In genomic region chr11:5259944-5260598, GRCm38 (mm10) we compare ENCODE assay signal across 8 mouse cellular contexts. TPM values are rescaled to one million over a fixed set of nuclear protein-coding genes. Genes with fewer than 3 reads are reported as not detected.
A peak's percentile ranks its signal among the peaks of the same experiment; 100 is the strongest.
DNase-seq lines count a peak whose midpoint lies in the region; ATAC-seq and TF ChIP-seq lines count a peak whose summit lies in the region.

No protein-coding gene starts in this region.

- H3K4me2 ChIP-seq in liver, postnatal 0 days (ENCODE audit: low read depth, low read length): peak overlapping the region; percentile 77; the same call in 1 of the 2 replicates

- H3K4me3 ChIP-seq in testis, adult 2 months (ENCODE audit: control insufficient read depth, low read depth, low read length): peak overlapping the region; percentile 52
- H3K4me3 ChIP-seq in liver, postnatal 0 days (ENCODE audit: low read depth, low read length): no peak overlapping the region

- no peaks in the 10 kb centered on the region for H3K27me3 ChIP-seq in testis, adult 2 months (ENCODE audit: control insufficient read depth, insufficient read depth, low read length)
- peaks cover 8% of the 10 kb centered on the region; the same call in 1 of the 2 replicates for H3K27me3 ChIP-seq in liver, postnatal 0 days (ENCODE audit: insufficient read depth, low read length)

- DNase-seq in testis, postnatal 10 days (ENCODE audit: low spot score): no peak
- DNase-seq in liver, postnatal 0 days: no peak
- no peak for DNase-seq in urinary bladder, postnatal 25 days (ENCODE audit: low spot score)
- no peak for DNase-seq in left cerebral cortex, postnatal 36 days (ENCODE audit: low spot score in 2 of 2)
- no peak for DNase-seq in left cerebral cortex, postnatal 14 days (ENCODE audit: low spot score in 2 of 2)
- DNase-seq in gastrocnemius, postnatal 36 days: no peak

- H3K27ac ChIP-seq in testis, adult 2 months (ENCODE audit: control insufficient read depth, insufficient read depth, low read depth, low read length): peak overlapping the region; percentile 39
- H3K27ac ChIP-seq in liver, postnatal 0 days (ENCODE audit: low read depth): no peak overlapping the region

- TF ChIP-seq EP300 in liver, postnatal 0 days (IDR thresholded peaks at IDR 0.05; ENCODE audit: low read depth): no peak

- no peaks in the 10 kb centered on the region for H3K36me3 ChIP-seq in testis, adult 2 months (ENCODE audit: control insufficient read depth, insufficient read depth, low read length)
- H3K36me3 ChIP-seq in liver, postnatal 0 days (replicated peaks; ENCODE audit: insufficient read depth, low read length): no peaks in the 10 kb centered on the region

- no peaks in the 10 kb centered on the region for H3K9me3 ChIP-seq in liver, postnatal 0 days (ENCODE audit: low read length)

- WGBS in liver, postnatal 0 days (ENCODE audit: insufficient replicate concordance): 55% methylated on average over 10 of the region's 10 CpGs

- intact Hi-C loops in left cerebral cortex, postnatal 36 days (cut with DNase I): loop anchor here (2.0 to 10.0 kb wide), 3 partner anchors 15 to 145 kb away; no protein-coding TSS in a partner anchor
- intact Hi-C loops in left cerebral cortex, postnatal 14 days (cut with DNase I): loop anchor here (5.0 to 10.0 kb wide), 2 partner anchors 78 to 145 kb away; no protein-coding TSS in a partner anchor
- intact Hi-C loops in gastrocnemius, postnatal 36 days (cut with DNase I): loop anchor here (5.0 to 10.0 kb wide), 3 partner anchors 68 to 145 kb away; no protein-coding TSS in a partner anchor

- TF ChIP-seq POLR2A in testis, adult 2 months (IDR thresholded peaks at IDR 0.05; ENCODE audit: control insufficient read depth, low read depth, low read length): no peak

- H3K9ac ChIP-seq in liver, postnatal 0 days (replicated peaks): no peak overlapping the region

- H3K4me1 ChIP-seq in testis, adult 2 months (ENCODE audit: control insufficient read depth, insufficient read depth, low read length): peaks cover 27% of the 10 kb centered on the region
- peaks cover 5% of the 10 kb centered on the region for H3K4me1 ChIP-seq in liver, postnatal 0 days (ENCODE audit: insufficient read depth)

- no peak for TF ChIP-seq CTCF in testis, adult 2 months (IDR thresholded peaks at IDR 0.05; ENCODE audit: control insufficient read depth, insufficient read depth, insufficient replicate concordance, low read depth, low read length)
- TF ChIP-seq CTCF in liver, postnatal 0 days (IDR thresholded peaks at IDR 0.05; ENCODE audit: low read depth): no peak

- peak; percentile 38 for ATAC-seq in granulocyte monocyte progenitor cell, adult 5-6 weeks (replicated peaks; ENCODE audit: poor library complexity, severe bottlenecking)
- no peak for ATAC-seq in liver, postnatal 0 days

RNA-seq across cellular contexts. Expression of gene Kremen1, which starts 1.3 kb away (rescaled TPM):
- polyA plus RNA-seq in testis, adult 2 months (2012; rRNA removed): 13.5 and 15.4 TPM in 2 replicates
- 4.1 and 6.8 TPM in 2 replicates for total RNA-seq in granulocyte monocyte progenitor cell, adult 5-6 weeks (2014; fragmentation: Nextera tagmentation)
- 1.9 and 2.1 TPM in 2 replicates for total RNA-seq in granulocyte monocyte progenitor cell, adult 5-6 weeks (2017)
- polyA plus RNA-seq in liver, postnatal 0 days (2015; fragmentation: Nextera tagmentation; extraction: Ambion mirVana): 1.8 and 2.2 TPM in 2 replicates
- total RNA-seq in left cerebral cortex, postnatal 36 days (2021): 10 to 100 TPM; 13.7 to 15.8 TPM
- 10 to 100 TPM; 10.6 to 12.7 TPM for total RNA-seq in left cerebral cortex, postnatal 14 days (2021)
- 10 to 100 TPM; 39.6 to 51.4 TPM for total RNA-seq in gastrocnemius, postnatal 36 days (2021)
